Mouse (Mus musculus) heart, adult 11 months (tissue): Measurements from ENCODE around the gene Pycr2.

ENCODE experiments used
- DNase-seq: peaks from one replicate; pipeline ENCODE4 v3.0.0; 2022

Pycr2 gene

GRCm38 (mm10) chr1:180942166-180943031 is 38.3 kb downstream of the Pycr2 start, which contains the start of gene Tmem63a:
Gene Tmem63a, plus strand, starts transcription at chr1:180942344.
- peak; percentile 99 for DNase-seq

- DNase-seq = peak; percentile 95
Measured at GRCm38 (mm10) chr1:180943032-180943644, 39.0 kb downstream of the Pycr2 start.

GRCm38 (mm10) chr1:180943896-180944295 is 39.8 kb downstream of the Pycr2 start:
- peak; percentile 87 for DNase-seq

- peak; percentile 94 for DNase-seq
Measured at GRCm38 (mm10) chr1:180944553-180944952, 40.5 kb downstream of the Pycr2 start.

GRCm38 (mm10) chr1:180945001-180945980 is 41.2 kb downstream of the Pycr2 start:
- peak; percentile 98 for DNase-seq

GRCm38 (mm10) chr1:180946448-180946847 is 42.4 kb downstream of the Pycr2 start:
- peak; percentile 91 for DNase-seq

- peak; percentile 72 for DNase-seq
Measured at GRCm38 (mm10) chr1:180952085-180952746, 48.1 kb downstream of the Pycr2 start.

GRCm38 (mm10) chr1:180952808-180953207 is 48.7 kb downstream of the Pycr2 start:
- DNase-seq = peak; percentile 77

- DNase-seq = no peak
Measured at GRCm38 (mm10) chr1:180956401-180956800, 52.3 kb downstream of the Pycr2 start.

- DNase-seq = peak; percentile 98
Measured at GRCm38 (mm10) chr1:180956973-180957381, 52.9 kb downstream of the Pycr2 start.
